Mouse (Mus musculus): ENCODE results near the gene Eprs. TPM values are rescaled to one million over a fixed set of nuclear protein-coding genes. Genes with fewer than 3 reads are reported as not detected.
A peak's percentile ranks its signal among the peaks of the same experiment; 100 is the strongest.
"Not testable (repeated sequence)": the region's sequence is repeated elsewhere in the genome, so short reads cannot be mapped to it uniquely, and the experiment has no call there.

Gene Eprs
- 31.7 and 33.6 TPM in 2 replicates for total RNA-seq (2015)
- 68.0 and 69.3 TPM in 2 replicates for total RNA-seq (2017)

GRCm38 (mm10) chr1:185362677-185363520 lies at the start of gene Eprs:
Gene Eprs (plus strand): TSS chr1:185363044.
- ATAC-seq (ENCODE audit: poor library complexity, severe bottlenecking), result peak; percentile 90

GRCm38 (mm10) chr1:185314546-185314945 lies 48.3 kb upstream of the Eprs start:
- no peak for ATAC-seq (ENCODE audit: poor library complexity, severe bottlenecking)

- no peak for ATAC-seq (ENCODE audit: poor library complexity, severe bottlenecking)
Observed at GRCm38 (mm10) chr1:185315846-185316568, 46.8 kb upstream of the Eprs start.

- ATAC-seq (ENCODE audit: poor library complexity, severe bottlenecking), result not testable (repeated sequence)
Observed at GRCm38 (mm10) chr1:185327754-185328345, 35.0 kb upstream of the Eprs start.

GRCm38 (mm10) chr1:185328721-185329610 lies 33.9 kb upstream of the Eprs start, which contains the start of gene Iars2:
Gene Iars2 (minus strand): TSS chr1:185329396.
- ATAC-seq (ENCODE audit: poor library complexity, severe bottlenecking), result peak; percentile 69

GRCm38 (mm10) chr1:185329851-185330250 lies 33.0 kb upstream of the Eprs start:
- ATAC-seq (ENCODE audit: poor library complexity, severe bottlenecking), result no peak

GRCm38 (mm10) chr1:185331364-185331763 lies 31.5 kb upstream of the Eprs start:
- no peak for ATAC-seq (ENCODE audit: poor library complexity, severe bottlenecking)

GRCm38 (mm10) chr1:185331983-185332430 lies 30.8 kb upstream of the Eprs start, which contains the start of gene Bpnt1:
Gene Bpnt1 (plus strand): TSS chr1:185332149.
- ATAC-seq (ENCODE audit: poor library complexity, severe bottlenecking), result peak; percentile 81

- no peak for ATAC-seq (ENCODE audit: poor library complexity, severe bottlenecking)
Observed at GRCm38 (mm10) chr1:185333651-185334050, 29.2 kb upstream of the Eprs start.

GRCm38 (mm10) chr1:185334136-185334535 lies 28.7 kb upstream of the Eprs start:
- no peak for ATAC-seq (ENCODE audit: poor library complexity, severe bottlenecking)

GRCm38 (mm10) chr1:185335231-185335765 lies 27.5 kb upstream of the Eprs start:
- ATAC-seq (ENCODE audit: poor library complexity, severe bottlenecking), result no peak

- ATAC-seq (ENCODE audit: poor library complexity, severe bottlenecking), result no peak
Observed at GRCm38 (mm10) chr1:185336535-185336934, 26.3 kb upstream of the Eprs start.

GRCm38 (mm10) chr1:185342441-185342840 lies 20.4 kb upstream of the Eprs start:
- ATAC-seq (ENCODE audit: poor library complexity, severe bottlenecking), result no peak

GRCm38 (mm10) chr1:185343422-185343821 lies 19.4 kb upstream of the Eprs start:
- ATAC-seq (ENCODE audit: poor library complexity, severe bottlenecking), result peak; percentile 62

- 0 out of 2 replicates have a peak, but pooled peaks have one; percentile 46 for ATAC-seq (ENCODE audit: poor library complexity, severe bottlenecking)
Observed at GRCm38 (mm10) chr1:185346188-185346587, 16.7 kb upstream of the Eprs start.

- no peak for ATAC-seq (ENCODE audit: poor library complexity, severe bottlenecking)
Observed at GRCm38 (mm10) chr1:185349741-185350140, 13.1 kb upstream of the Eprs start.

- no peak for ATAC-seq (ENCODE audit: poor library complexity, severe bottlenecking)
Observed at GRCm38 (mm10) chr1:185350611-185351010, 12.2 kb upstream of the Eprs start.

- peak; percentile 60 for ATAC-seq (ENCODE audit: poor library complexity, severe bottlenecking)
Observed at GRCm38 (mm10) chr1:185352151-185352550, 10.7 kb upstream of the Eprs start.

GRCm38 (mm10) chr1:185353351-185353750 lies 9.5 kb upstream of the Eprs start:
- no peak for ATAC-seq (ENCODE audit: poor library complexity, severe bottlenecking)

GRCm38 (mm10) chr1:185354731-185355130 lies 8.1 kb upstream of the Eprs start:
- no peak for ATAC-seq (ENCODE audit: poor library complexity, severe bottlenecking)
